Comparison of ENCODE assay signal across 14 mouse cellular contexts in genomic region chr12:109706820-109707219, GRCm38 (mm10).
"Had no signal": no experiment of that assay in that cellular context is flagged by ENCODE, and none has a peak within 500 bp of the region (broad histone marks: within the 10 kb centered on the region; RNA-seq: fewer than 3 reads in every experiment).

No protein-coding gene starts in this region.

- H3K9ac ChIP-seq: liver, embryonic 15.5 days; midbrain, embryonic 13.5 days had no signal

- H3K27ac ChIP-seq: kidney, postnatal 0 days; layer of hippocampus, adult 2 months; liver, embryonic 15.5 days; midbrain, embryonic 13.5 days had no signal

- H3K4me2 ChIP-seq: liver, embryonic 11.5 days; liver, embryonic 15.5 days; midbrain, embryonic 13.5 days had no signal

- H3K36me3 ChIP-seq: liver, embryonic 15.5 days had no signal

- H3K4me1 ChIP-seq: liver, embryonic 15.5 days; midbrain, embryonic 13.5 days had no signal

- ATAC-seq: intestine, postnatal 0 days; lung, postnatal 0 days; midbrain, embryonic 13.5 days had no signal

- H3K27me3 ChIP-seq: liver, embryonic 15.5 days; midbrain, embryonic 13.5 days had no signal

- DNase-seq: kidney, adult 8-10 months; kidney, postnatal 4 days; lung, postnatal 36 days; right cerebral cortex, postnatal 14 days; spleen, adult 18-20 months; thymus, adult 2 months; thymus, postnatal 25 days had no signal

- H3K9me3 ChIP-seq: liver, embryonic 15.5 days; midbrain, embryonic 13.5 days had no signal

- H3K4me3 ChIP-seq: layer of hippocampus, adult 2 months; liver, embryonic 15.5 days; midbrain, embryonic 13.5 days had no signal
